Mouse (Mus musculus) heart, postnatal 0 days (tissue): Measurements from ENCODE around the gene Slc25a45.

Source experiments
- CTCF ChIP-seq: IDR thresholded peaks from 2 replicates; pipeline ENCODE4 v1.5.1; 2016; ENCODE audit warnings: antibody characterized with exemption, control low read depth, low read depth
- EP300 ChIP-seq: IDR thresholded peaks from 2 replicates; pipeline ENCODE4 v1.6.1; 2016; ENCODE audit warnings: antibody characterized with exemption, low read depth

DNA sequence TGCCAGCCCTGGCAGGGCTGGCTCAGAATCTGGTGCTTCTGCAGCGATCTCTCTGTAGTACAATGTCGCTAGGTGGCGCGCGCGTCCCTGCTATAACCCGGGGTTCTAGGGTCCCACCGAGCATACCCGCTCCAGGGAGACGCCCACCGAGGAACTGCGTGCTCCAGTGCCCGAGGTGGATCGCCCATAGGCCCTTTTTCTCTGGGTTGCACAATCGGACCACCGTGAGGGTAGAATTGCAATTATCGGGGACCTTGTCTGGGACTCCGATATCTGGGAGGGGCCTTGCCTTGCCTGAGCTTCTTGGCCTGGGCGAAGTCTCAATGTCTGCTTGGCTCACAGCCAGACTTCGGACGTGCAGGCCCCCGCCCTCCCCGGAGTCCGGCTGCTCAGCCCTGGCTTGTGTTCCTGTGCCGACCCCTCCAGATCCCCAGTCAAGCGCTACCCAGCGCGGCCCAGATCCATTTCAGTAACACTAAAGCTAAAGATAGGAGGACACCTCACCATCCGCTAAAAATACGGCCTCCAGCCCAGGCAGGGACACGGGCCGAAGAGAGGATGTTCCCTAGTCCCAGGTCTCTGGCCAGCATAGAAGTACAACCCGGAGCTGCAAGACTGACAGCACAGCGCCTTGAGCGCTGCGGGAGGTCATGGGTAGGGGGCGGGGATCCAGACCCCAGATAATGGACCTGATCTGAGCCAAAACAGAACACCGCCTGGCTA lies 46.5 kb downstream of the Slc25a45 start:
- TF ChIP-seq CTCF = peak; percentile 83
- TF ChIP-seq EP300 = 0 out of 2 replicates have a peak, but pooled peaks have one; percentile 25
